Mouse (Mus musculus) lung, adult 2 months (tissue): ENCODE data around the gene Dock9.

Experiments used
- CTCF ChIP-seq: fragments of 200-500 bp; IDR thresholded peaks from 2 replicates; pipeline ENCODE4 v1.5.1; 2011; ENCODE audit warnings: mild to moderate bottlenecking, low read length, control low read depth; ENCODE audit not compliant: insufficient read depth
- POLR2A ChIP-seq: fragments of 200-500 bp; IDR thresholded peaks from 2 replicates; pipeline ENCODE4 v1.6.1; 2011; ENCODE audit warnings: low read depth, mild to moderate bottlenecking, control low read depth, low read length, borderline replicate concordance; ENCODE audit errors: extremely low read depth

GRCm38 (mm10) chr14:121731688-121732168, 65.9 kb downstream of the Dock9 start:
- TF ChIP-seq POLR2A: no peak
- TF ChIP-seq CTCF: no peak
